Mouse (Mus musculus) gastrocnemius, postnatal 14 days (tissue): ENCODE data around the gene Pycr1. TPM values are rescaled to one million over a fixed set of nuclear protein-coding genes. Genes with fewer than 3 reads are reported as not detected.

Experiments used
- DNase-seq: peaks from one replicate; pipeline ENCODE4 v3.0.0; 2021; ENCODE audit warnings: mixed read lengths
- intact Hi-C: fragments of 180-260 bp; cut with DNase I; formaldehyde crosslinking; loops from one replicate; pipeline ENCODE4 v1.15.1; 2025; ENCODE audit warnings: low total_unique reads
- microRNA-seq, 2 experiments: library from miRNA; unstranded; fragments of <30 nt; microRNA quantifications; one replicate each; pipeline ENCODE4 v1.2.0; 2021
- total RNA-seq, 2 experiments: library from RNA; stranded (reverse); gene quantifications; 2 replicates each; pipeline ENCODE4 v1.2.3; 2021

Pycr1 gene
- total RNA-seq, 2 experiments from 2014 or later, result 10.3 to 13.3 TPM

GRCm38 (mm10) chr11:120613481-120613972 is 30.0 kb downstream of the Pycr1 start:
- intact Hi-C loops, result loop anchor here (5.0 kb wide), 1 partner anchor 96 kb away; no protein-coding TSS in a partner anchor
- DNase-seq, result no peak

GRCm38 (mm10) chr11:120612763-120613162 is 30.8 kb downstream of the Pycr1 start:
- DNase-seq, result peak; percentile 79
- intact Hi-C loops, result loop anchor here (5.0 kb wide), 1 partner anchor 95 kb away; no protein-coding TSS in a partner anchor

- DNase-seq, result no peak
- intact Hi-C loops, result loop anchor here (5.0 kb wide), 1 partner anchor 93 kb away; no protein-coding TSS in a partner anchor
These were observed 33.0 kb downstream of the Pycr1 start for GRCm38 (mm10) chr11:120610477-120611046.

- intact Hi-C loops, result loop anchor here (5.0 kb wide), 1 partner anchor 112 kb away; no protein-coding TSS in a partner anchor
- DNase-seq, result no peak
These were observed 34.3 kb downstream of the Pycr1 start for GRCm38 (mm10) chr11:120609250-120609649.

- no peak for DNase-seq
- intact Hi-C loops, result loop anchor here (5.0 kb wide), 1 partner anchor 111 kb away; no protein-coding TSS in a partner anchor
These were observed 35.1 kb downstream of the Pycr1 start, which contains the start of gene Npb for GRCm38 (mm10) chr11:120608241-120609034. TSS of gene Npb (plus strand) at chr11:120608477.

- intact Hi-C loops, result loop anchor here (5.0 kb wide), 1 partner anchor 109 kb away; no protein-coding TSS in a partner anchor
- DNase-seq, result no peak
These were observed 36.8 kb downstream of the Pycr1 start for GRCm38 (mm10) chr11:120606764-120607163.

GRCm38 (mm10) chr11:120605667-120606066 is 37.9 kb downstream of the Pycr1 start:
- no peak for DNase-seq
- intact Hi-C loops, result loop anchor here (5.0 kb wide), 1 partner anchor 108 kb away; no protein-coding TSS in a partner anchor

- DNase-seq, result no peak
- intact Hi-C loops, result no loop called here
These were observed 40.0 kb downstream of the Pycr1 start for GRCm38 (mm10) chr11:120603545-120603944.

GRCm38 (mm10) chr11:120600716-120601115 is 42.9 kb downstream of the Pycr1 start:
- intact Hi-C loops, result no loop called here
- no peak for DNase-seq

GRCm38 (mm10) chr11:120598990-120599549 is 44.5 kb downstream of the Pycr1 start:
- intact Hi-C loops, result no loop called here
- no peak for DNase-seq

- intact Hi-C loops, result no loop called here
- peak; percentile 94 for DNase-seq
These were observed 45.1 kb downstream of the Pycr1 start, which contains the start of the genes Alyref and Anapc11 for GRCm38 (mm10) chr11:120598283-120598989. TSS of gene Alyref (minus strand) at chr11:120598365. TSS of gene Anapc11 (plus strand) at chr11:120598421.

GRCm38 (mm10) chr11:120597240-120598235 is 46.0 kb downstream of the Pycr1 start:
- DNase-seq, result no peak
- intact Hi-C loops, result no loop called here

GRCm38 (mm10) chr11:120588531-120588930 is 55.0 kb downstream of the Pycr1 start:
- DNase-seq, result no peak
- intact Hi-C loops, result no loop called here

Small RNAs within 50 kb of the gene (microRNA-seq; reads per million reads assigned to microRNA genes)
- 0 reads per million in 2 experiments for gene Mir6936

Other genes starting within 250 kb of the Pycr1 start
- 10 to 100 TPM; 55.1 to 61.7 TPM for gene Nploc4, start 206.1 kb downstream of the Pycr1 start, total RNA-seq
- not detected for gene Tspan10, start 201.1 kb downstream of the Pycr1 start, total RNA-seq
- gene Pde6g, start 190.3 kb downstream of the Pycr1 start, total RNA-seq, result under 1 TPM; 0.16 to 0.35 TPM
- 10 to 100 TPM; 26.5 to 29.0 TPM for gene Oxld1, start 185.7 kb downstream of the Pycr1 start, total RNA-seq
- 1 to 10 TPM; 4.3 to 5.3 TPM for gene Ccdc137, start 185.7 kb downstream of the Pycr1 start, total RNA-seq
- 10 to 100 TPM; 11.4 to 11.8 TPM for gene Arl16, start 176.2 kb downstream of the Pycr1 start, total RNA-seq
- 100 to 1,000 TPM; 133 to 143 TPM for gene Mrpl12, start 159.2 kb downstream of the Pycr1 start, total RNA-seq
- gene Slc25a10, start 151.9 kb downstream of the Pycr1 start, total RNA-seq, result 1 to 10 TPM; 5.1 to 7.0 TPM
- gene Gcgr, start 113.1 kb downstream of the Pycr1 start, total RNA-seq, result under 1 TPM in 1 of 2 experiments, not detected in 1; 0.38 TPM
- 10 to 100 TPM; 31.1 to 33.3 TPM for gene Mcrip1, start 94.0 kb downstream of the Pycr1 start, total RNA-seq
- gene Ppp1r27, start 92.6 kb downstream of the Pycr1 start, total RNA-seq, result 100 to 1,000 TPM; 159 to 234 TPM
- 100 to 1,000 TPM; 264 to 301 TPM for gene P4hb, start 70.5 kb downstream of the Pycr1 start, total RNA-seq
- 100 to 1,000 TPM; 118 to 144 TPM for gene Arhgdia, start 62.1 kb downstream of the Pycr1 start, total RNA-seq
- gene Alyref, start 45.4 kb downstream of the Pycr1 start, total RNA-seq, result 10 to 100 TPM; 44.6 to 60.9 TPM
- gene Anapc11, start 45.3 kb downstream of the Pycr1 start, total RNA-seq, result 10 to 100 TPM; 54.0 to 55.6 TPM
- not detected for gene Npb, start 35.3 kb downstream of the Pycr1 start, total RNA-seq
- gene Pcyt2, start 25.8 kb downstream of the Pycr1 start, total RNA-seq, result 10 to 100 TPM; 25.7 to 25.8 TPM
- gene Sirt7, start 18.5 kb downstream of the Pycr1 start, total RNA-seq, result 1 to 10 TPM; 5.2 to 5.4 TPM
- 10 to 100 TPM; 29.9 to 33.1 TPM for gene Mafg, start 10.2 kb downstream of the Pycr1 start, total RNA-seq
- 100 to 1,000 TPM; 111 to 136 TPM for gene Myadml2, start 4.4 kb upstream of the Pycr1 start, total RNA-seq
- under 1 TPM in 1 of 2 experiments, not detected in 1; 0.39 TPM for gene Notum, start 17.4 kb upstream of the Pycr1 start, total RNA-seq
- 10 to 100 TPM; 25.0 to 26.9 TPM for gene Aspscr1, start 29.2 kb upstream of the Pycr1 start, total RNA-seq
- 10 to 100 TPM; 25.7 to 33.3 TPM for gene Cenpx, start 70.0 kb upstream of the Pycr1 start, total RNA-seq
- gene Lrrc45, start 70.2 kb upstream of the Pycr1 start, total RNA-seq, result 1 to 10 TPM; 5.2 to 5.4 TPM
- 1 to 10 TPM; 1.5 to 1.9 TPM for gene Rac3, start 77.7 kb upstream of the Pycr1 start, total RNA-seq
- 1 to 10 TPM; 5.4 to 6.2 TPM for gene Dcxr, start 83.5 kb upstream of the Pycr1 start, total RNA-seq
- gene Cbr2, start 88.3 kb upstream of the Pycr1 start, total RNA-seq, result 10 to 100 TPM; 10.6 to 14.4 TPM
- 10 to 100 TPM; 12.4 to 14.6 TPM for gene Hmga1b, start 119.0 kb upstream of the Pycr1 start, total RNA-seq
- gene Rfng, start 140.4 kb upstream of the Pycr1 start, total RNA-seq, result 1 to 10 TPM; 6.7 to 7.9 TPM
- 10 to 100 TPM; 49.5 to 51.8 TPM for gene Gps1, start 140.5 kb upstream of the Pycr1 start, total RNA-seq
- 10 to 100 TPM; 35.2 to 37.4 TPM for gene Dus1l, start 152.6 kb upstream of the Pycr1 start, total RNA-seq
- 10 to 100 TPM; 13.9 to 19.4 TPM for gene Fasn, start 180.8 kb upstream of the Pycr1 start, total RNA-seq